Mouse (Mus musculus): ENCODE results near the gene Myd88.

Myd88 gene

GRCm38 (mm10) chr9:119339558-119340211, 1.5 kb downstream of the Myd88 start, which contains the start of gene Acaa1a:
Gene Acaa1a (plus strand): TSS chr9:119339676.
- peak; percentile 91 for DNase-seq (ENCODE audit: low read depth)

DNA sequence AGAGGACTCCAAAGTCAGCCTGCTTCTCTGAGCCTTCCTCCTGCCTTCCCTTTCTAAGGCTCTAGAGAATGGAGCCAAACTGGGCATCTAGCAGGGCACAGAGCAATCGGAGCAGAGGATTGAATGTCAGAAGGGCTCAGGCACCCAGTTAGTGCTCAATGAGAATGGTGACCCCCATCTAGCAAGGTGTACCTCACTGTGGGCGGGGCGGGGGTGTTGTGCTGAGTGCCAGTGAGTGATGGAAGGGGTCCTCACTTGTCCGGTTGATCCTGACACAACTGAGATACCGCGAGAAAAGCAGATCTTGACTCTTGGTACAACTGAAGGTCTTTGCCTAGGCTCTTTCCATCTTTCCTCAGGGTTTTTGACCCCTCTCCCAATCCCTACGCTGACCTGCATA, 2.1 kb downstream of the Myd88 start:
- DNase-seq (ENCODE audit: low read depth): no peak

GRCm38 (mm10) chr9:119338350-119338749, 2.9 kb downstream of the Myd88 start:
- no peak for DNase-seq (ENCODE audit: low read depth)

DNA sequence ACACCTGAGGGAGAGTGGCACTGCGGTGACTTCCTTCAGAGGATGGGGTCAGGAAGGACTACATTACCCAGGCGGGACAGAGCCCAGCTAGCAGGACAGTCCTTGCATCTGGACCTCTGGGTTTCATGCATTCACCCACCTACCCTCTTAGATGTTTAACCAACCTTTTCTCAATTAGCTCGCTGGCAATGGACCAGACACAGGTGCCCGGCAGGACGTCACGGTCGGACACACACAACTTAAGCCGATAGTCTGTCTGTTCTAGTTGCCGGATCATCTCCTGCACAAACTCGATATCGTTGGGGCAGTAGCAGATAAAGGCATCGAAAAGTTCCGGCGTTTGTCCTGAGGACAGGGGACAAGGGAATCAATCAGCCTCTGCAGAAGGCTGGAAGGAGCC, 3.4 kb downstream of the Myd88 start:
- DNase-seq (ENCODE audit: low read depth): no peak

- no peak for DNase-seq (ENCODE audit: low read depth)
Measured at GRCm38 (mm10) chr9:119335571-119335970, 5.6 kb downstream of the Myd88 start.

DNA sequence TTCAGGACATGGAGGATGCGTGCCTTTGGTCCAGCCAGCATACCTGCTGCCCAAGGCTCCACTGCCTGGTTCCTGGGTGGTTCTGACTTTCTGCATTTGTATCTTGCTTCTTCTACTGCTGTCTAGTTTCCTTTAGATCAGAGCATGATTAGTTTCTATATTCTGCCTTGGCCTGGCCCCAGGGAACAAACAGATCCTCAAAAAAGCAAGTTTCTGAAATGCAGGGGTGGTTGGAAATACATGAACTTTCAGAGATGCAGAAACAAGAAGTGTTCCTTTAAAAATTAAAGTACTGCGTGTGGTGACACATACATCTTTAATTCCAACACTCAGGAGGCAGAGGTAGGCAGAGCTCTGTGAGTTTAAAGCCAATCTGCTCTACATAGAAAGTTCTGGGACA, 6.4 kb downstream of the Myd88 start:
- no peak for DNase-seq (ENCODE audit: low read depth)

DNA sequence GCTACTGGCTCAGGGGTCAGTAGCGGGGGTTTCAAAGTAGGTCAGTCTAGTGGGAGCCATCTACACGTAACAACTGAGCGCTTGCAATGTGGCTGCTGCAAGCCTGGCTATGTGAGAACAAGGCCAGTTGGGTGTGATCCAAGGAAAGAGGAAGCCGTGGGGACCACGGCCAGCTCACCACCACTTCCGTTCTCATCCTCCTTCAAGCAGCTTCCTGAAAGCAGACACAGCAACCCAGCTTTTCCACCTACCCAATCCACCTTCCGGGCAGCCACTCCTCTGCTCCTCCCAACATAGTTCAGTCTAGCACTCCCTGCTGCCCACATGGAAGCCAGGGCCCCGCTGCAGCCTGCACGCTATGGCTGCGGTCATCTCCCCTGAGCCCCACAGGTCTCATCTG, 6.9 kb downstream of the Myd88 start:
- peak; percentile 46 for DNase-seq (ENCODE audit: low read depth)

- no peak for DNase-seq (ENCODE audit: low read depth)
Measured at GRCm38 (mm10) chr9:119330186-119330963, 10.8 kb downstream of the Myd88 start.

DNA sequence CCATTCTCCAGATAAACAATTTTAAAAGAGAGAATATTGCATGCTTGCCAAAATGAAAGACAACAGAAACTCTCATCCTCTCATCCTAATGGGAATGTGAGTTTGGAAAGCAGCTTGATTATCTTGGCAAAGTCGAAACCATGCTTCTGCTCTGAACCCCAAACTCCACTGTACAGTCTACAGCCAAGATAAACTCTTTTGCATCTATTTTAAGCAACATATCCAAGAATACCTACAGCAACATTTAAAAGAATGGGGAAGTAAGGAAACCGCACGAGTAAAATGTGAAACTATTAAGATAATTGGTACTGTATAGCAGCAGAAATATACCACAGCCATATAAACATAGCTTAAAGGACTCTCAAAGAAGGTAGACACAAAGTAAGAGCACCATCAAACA, 12.7 kb downstream of the Myd88 start:
- no peak for DNase-seq (ENCODE audit: low read depth)

- DNase-seq (ENCODE audit: low read depth): no peak
Measured at GRCm38 (mm10) chr9:119324130-119324529, 17.1 kb downstream of the Myd88 start.

DNA sequence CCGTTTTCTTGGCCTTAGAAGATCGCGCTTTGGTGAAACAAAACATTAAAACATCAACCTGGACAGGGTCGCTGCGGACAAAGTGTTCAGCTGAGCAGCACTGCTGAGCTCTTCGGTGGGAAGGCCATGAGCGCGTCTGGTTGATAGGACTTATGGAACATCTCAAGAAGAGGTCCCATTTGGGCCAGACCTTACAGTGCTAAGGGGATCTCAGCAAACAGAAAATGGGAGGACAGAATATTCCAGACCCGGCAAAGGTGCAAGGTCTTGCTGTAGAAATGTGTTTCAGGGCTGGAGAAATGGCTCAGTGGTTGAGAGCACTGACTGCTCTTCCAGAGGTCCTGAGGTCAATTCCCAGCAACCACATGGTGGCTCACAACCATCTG, 18.0 kb downstream of the Myd88 start:
- DNase-seq (ENCODE audit: low read depth): no peak

DNA sequence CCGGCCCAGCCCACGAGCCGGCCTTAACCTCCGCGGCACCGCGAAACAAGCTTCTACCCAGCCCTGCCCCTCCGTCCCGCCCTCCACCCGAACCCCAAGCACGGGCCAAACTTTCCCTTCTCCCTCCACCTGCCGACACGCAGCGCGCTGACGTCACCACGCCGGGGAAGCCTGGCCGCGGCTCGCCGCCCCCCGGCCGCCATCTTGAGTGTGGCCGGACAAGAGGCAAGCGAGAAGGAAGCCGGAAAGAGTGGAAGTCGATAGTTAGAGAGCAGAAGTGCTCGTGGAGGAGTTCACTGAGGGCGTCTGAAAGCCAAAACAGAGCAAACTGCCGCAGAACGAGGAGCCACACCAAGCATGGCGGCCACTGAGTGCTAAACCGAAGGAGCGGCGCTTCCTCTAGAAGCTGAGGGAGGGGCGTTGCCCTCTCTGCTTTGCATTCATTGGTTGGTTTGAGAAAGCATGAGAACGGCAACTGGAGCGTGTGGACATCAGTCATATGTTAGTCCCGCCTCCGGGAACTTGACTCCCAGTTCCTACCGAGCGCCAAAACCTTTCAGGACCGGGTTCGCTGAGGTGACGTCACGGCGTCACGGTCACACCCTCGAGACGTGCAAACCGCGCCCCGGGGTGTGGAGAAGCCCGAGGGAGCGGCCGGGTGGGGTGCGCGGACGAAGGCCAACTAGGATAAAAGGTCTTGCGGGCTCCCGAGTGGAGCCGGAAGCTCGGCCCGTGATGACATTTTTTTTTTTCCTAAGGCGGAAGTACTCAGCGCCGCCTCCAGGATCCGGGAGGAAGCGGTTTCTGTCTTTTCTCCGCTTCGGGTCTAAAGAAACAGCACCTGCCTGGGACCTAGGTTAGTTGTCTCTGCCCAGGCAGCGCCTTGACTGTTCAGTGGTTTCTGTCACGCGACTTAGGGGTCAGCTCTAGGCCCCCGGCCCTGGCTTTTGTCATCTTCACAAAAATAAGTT, 18.6 kb downstream of the Myd88 start, which contains the start of gene Oxsr1:
Gene Oxsr1 (minus strand): TSS at position 139 of the 971 bp plus-strand sequence.
- DNase-seq (ENCODE audit: low read depth): peak; percentile 100

DNA sequence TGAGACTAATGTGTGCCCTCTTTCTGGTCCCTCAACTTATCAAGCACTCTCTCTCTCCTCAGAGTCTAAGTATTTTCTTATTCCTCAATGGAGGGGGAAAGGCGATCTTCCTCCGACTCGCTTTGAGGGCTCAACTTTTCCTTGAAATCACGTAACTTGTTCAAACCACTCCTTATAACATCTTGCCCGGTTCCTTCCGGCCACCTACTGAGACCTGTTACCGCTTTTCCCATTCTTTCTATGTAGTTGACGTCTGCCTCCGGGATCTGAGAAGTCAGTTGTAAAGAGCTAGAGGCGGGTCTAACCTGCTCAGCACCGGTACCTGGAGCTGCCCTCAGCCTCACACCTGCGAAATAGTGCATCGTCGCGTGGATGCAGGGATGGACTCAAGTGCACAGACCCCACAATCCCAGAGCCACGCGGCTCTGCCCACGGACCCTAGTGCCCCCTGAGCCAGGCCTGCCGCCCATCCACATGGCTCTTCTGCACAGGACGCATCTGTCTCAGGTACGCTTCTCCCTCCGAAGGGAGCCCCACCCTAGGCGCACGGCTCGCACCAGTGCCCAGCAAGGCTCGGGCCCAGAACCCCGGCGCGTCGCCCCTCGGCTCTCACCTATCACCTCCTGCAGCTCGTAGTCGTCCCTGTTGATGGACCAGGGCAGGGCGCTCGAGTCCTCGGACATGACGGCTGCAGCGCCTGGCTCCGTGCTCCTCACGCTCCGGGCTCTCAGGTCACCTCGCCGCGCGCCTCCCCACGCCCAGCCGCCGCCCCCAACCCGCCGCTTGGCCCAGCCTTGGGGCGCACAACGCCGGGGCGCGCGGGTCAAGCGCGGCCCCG, 19.6 kb downstream of the Myd88 start:
- peak; percentile 47 for DNase-seq (ENCODE audit: low read depth)

GRCm38 (mm10) chr9:119320946-119321345, 20.3 kb downstream of the Myd88 start:
- DNase-seq (ENCODE audit: low read depth): no peak

DNA sequence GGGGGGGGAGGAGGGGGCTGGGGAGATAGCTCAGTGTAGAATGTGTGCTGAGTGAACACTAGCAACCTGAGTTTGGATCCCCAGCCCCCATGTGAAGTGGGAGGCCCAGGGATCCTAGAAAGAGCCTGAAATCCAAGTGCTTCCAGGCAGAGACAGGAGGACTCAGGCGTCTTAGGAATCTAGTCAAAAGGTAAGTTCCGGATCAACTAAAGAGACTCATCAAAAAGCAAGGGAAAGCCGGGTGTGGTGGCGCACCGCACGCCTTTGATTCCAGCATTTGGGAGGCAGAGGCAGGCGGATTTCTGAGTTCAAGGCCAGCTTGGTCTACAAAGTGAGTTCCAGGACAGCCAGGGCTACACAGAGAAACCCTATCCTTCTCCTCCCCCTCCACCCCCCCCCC, 20.8 kb downstream of the Myd88 start:
- DNase-seq (ENCODE audit: low read depth): no peak

GRCm38 (mm10) chr9:119318891-119319290, 22.3 kb downstream of the Myd88 start:
- no peak for DNase-seq (ENCODE audit: low read depth)

- DNase-seq (ENCODE audit: low read depth): no peak
Measured at GRCm38 (mm10) chr9:119313096-119313495, 28.1 kb downstream of the Myd88 start.

- no peak for DNase-seq (ENCODE audit: low read depth)
Measured at GRCm38 (mm10) chr9:119309067-119309466, 32.1 kb downstream of the Myd88 start.

- no peak for DNase-seq (ENCODE audit: low read depth)
Measured at GRCm38 (mm10) chr9:119305863-119306262, 35.3 kb downstream of the Myd88 start.

GRCm38 (mm10) chr9:119298563-119298962, 42.6 kb downstream of the Myd88 start:
- no peak for DNase-seq (ENCODE audit: low read depth)

- DNase-seq (ENCODE audit: low read depth): no peak
Measured at GRCm38 (mm10) chr9:119297696-119298095, 43.5 kb downstream of the Myd88 start.

Measured in induced T-regulatory cell, adult 2 months (primary cell).